Mouse (Mus musculus): ENCODE data around the gene Cyb5b. TPM values are rescaled to one million over a fixed set of nuclear protein-coding genes. Genes with fewer than 3 reads are reported as not detected.
"Not testable (repeated sequence)": the region's sequence is repeated elsewhere in the genome, so short reads cannot be mapped to it uniquely, and the experiment has no call there.

The Cyb5b gene
- 54.3 and 54.9 TPM in 2 replicates for polyA plus RNA-seq (2015; fragmentation: Nextera tagmentation; extraction: Ambion mirVana)

- no peaks in the 10 kb centered on the region for H3K27me3 ChIP-seq (ENCODE audit: control insufficient read depth, insufficient read depth, low read length)
- peak; percentile 96 for ATAC-seq (replicated peaks; ENCODE audit: extremely low read depth, insufficient read depth, low FRiP score)
- H3K36me3 ChIP-seq (ENCODE audit: control insufficient read depth, insufficient read depth), result peaks cover 21% of the 10 kb centered on the region
- no peaks in the 10 kb centered on the region for H3K9me3 ChIP-seq (replicated peaks; ENCODE audit: control insufficient read depth, low read length)
- H3K4me1 ChIP-seq (ENCODE audit: control insufficient read depth, insufficient read depth, low read length), result peaks cover 9% of the 10 kb centered on the region
- under 1% methylated on average over 65 of the region's 65 CpGs for WGBS
- peak within 1 kb of the TSS; percentile 95 for H3K27ac ChIP-seq (ENCODE audit: low read length)
- H3K4me2 ChIP-seq (ENCODE audit: low read depth, low read length), result peak within 1 kb of the TSS; percentile 64
- peak within 1 kb of the TSS; percentile 98 for H3K4me3 ChIP-seq (ENCODE audit: low read length)
- peak within 1 kb of the TSS; percentile 97 for H3K9ac ChIP-seq (ENCODE audit: low read length)
Observed at GRCm38 (mm10) chr8:107150404-107151157, at the start of gene Cyb5b. Gene Cyb5b (plus strand): TSS chr8:107150640.

- Histone ChIP-seq H3K36me3 (ENCODE audit: control insufficient read depth, insufficient read depth) (no peaks in the 10 kb centered on the region), H3K4me3 (ENCODE audit: low read length) (no peak overlapping the region), H3K4me1 (ENCODE audit: control insufficient read depth, insufficient read depth, low read length) (no peaks in the 10 kb centered on the region), H3K27me3 (ENCODE audit: control insufficient read depth, insufficient read depth, low read length) (no peaks in the 10 kb centered on the region), H3K9me3 (replicated peaks; ENCODE audit: control insufficient read depth, low read length) (no peaks in the 10 kb centered on the region), H3K27ac (ENCODE audit: low read length) (no peak overlapping the region), H3K9ac (ENCODE audit: low read length) (no peak overlapping the region), H3K4me2 (ENCODE audit: low read depth, low read length) (no peak overlapping the region)
- ATAC-seq (replicated peaks; ENCODE audit: extremely low read depth, insufficient read depth, low FRiP score), result no peak
- WGBS, result 9% methylated on average over 4 of the region's 4 CpGs
Observed at GRCm38 (mm10) chr8:107104547-107104946, 45.9 kb upstream of the Cyb5b start.

GRCm38 (mm10) chr8:107108089-107108488, 42.4 kb upstream of the Cyb5b start:
- 92% methylated on average over 5 of the region's 5 CpGs for WGBS
- not testable (repeated sequence) for ATAC-seq (replicated peaks; ENCODE audit: extremely low read depth, insufficient read depth, low FRiP score)

GRCm38 (mm10) chr8:107108978-107109720, 41.3 kb upstream of the Cyb5b start:
- WGBS, result 57% methylated on average over 23 of the region's 23 CpGs
- Histone ChIP-seq H3K9me3 (replicated peaks; ENCODE audit: control insufficient read depth, low read length) (no peaks in the 10 kb centered on the region), H3K36me3 (ENCODE audit: control insufficient read depth, insufficient read depth) (no peaks in the 10 kb centered on the region), H3K27ac (ENCODE audit: low read length) (no peak overlapping the region), H3K4me3 (ENCODE audit: low read length) (peak overlapping the region; percentile 25), H3K27me3 (ENCODE audit: control insufficient read depth, insufficient read depth, low read length) (no peaks in the 10 kb centered on the region), H3K9ac (ENCODE audit: low read length) (no peak overlapping the region), H3K4me1 (ENCODE audit: control insufficient read depth, insufficient read depth, low read length) (peaks cover 6% of the 10 kb centered on the region), H3K4me2 (ENCODE audit: low read depth, low read length) (peak overlapping the region; percentile 32; the same call in 1 of the 2 replicates)
- no peak; the same call in 1 of the 2 replicates for ATAC-seq (replicated peaks; ENCODE audit: extremely low read depth, insufficient read depth, low FRiP score)

More at GRCm38 (mm10) chr8:107108089-107108488, 42.4 kb upstream of the Cyb5b start:
- not testable (repeated sequence) for H3K4me2 ChIP-seq (ENCODE audit: low read depth, low read length); H3K4me1 ChIP-seq (ENCODE audit: control insufficient read depth, insufficient read depth, low read length); H3K27ac ChIP-seq (ENCODE audit: low read length); H3K9ac ChIP-seq (ENCODE audit: low read length); H3K27me3 ChIP-seq (ENCODE audit: control insufficient read depth, insufficient read depth, low read length); H3K36me3 ChIP-seq (ENCODE audit: control insufficient read depth, insufficient read depth); H3K4me3 ChIP-seq (ENCODE audit: low read length); H3K9me3 ChIP-seq (replicated peaks; ENCODE audit: control insufficient read depth, low read length)

DNA sequence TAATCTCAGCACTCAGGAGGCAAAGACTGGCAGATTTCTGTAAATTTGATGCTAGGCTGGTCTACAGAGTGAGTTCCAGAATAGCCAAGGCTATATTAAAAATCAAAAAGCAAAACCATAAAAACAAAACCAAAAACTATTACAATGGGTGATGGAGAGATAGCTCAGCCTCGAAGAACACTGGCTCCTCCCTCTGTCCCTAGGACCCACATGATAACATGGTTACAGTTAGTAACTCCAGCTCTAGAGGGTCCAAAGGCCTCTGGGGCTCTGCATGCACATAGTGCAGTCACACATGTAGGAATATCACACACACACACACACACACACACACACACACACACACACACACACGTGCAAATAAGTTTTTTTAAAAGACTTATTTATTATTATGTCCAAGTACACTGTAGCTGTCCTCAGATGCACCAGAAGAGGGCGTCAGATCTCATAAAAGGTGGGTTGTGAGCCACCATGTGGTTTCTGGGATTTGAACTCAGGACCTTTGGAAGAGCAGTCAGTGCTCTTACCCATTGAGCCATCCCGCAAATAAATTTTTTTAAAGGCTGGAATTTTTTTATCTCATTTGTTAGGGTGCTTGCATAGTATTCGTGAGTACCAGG, 40.5 kb upstream of the Cyb5b start:
- no peaks in the 10 kb centered on the region for H3K9me3 ChIP-seq (replicated peaks; ENCODE audit: control insufficient read depth, low read length)
- no peaks in the 10 kb centered on the region for H3K27me3 ChIP-seq (ENCODE audit: control insufficient read depth, insufficient read depth, low read length)
- peaks cover 11% of the 10 kb centered on the region for H3K4me1 ChIP-seq (ENCODE audit: control insufficient read depth, insufficient read depth, low read length)
- no peak overlapping the region for H3K4me3 ChIP-seq (ENCODE audit: low read length)
- no peak overlapping the region for H3K4me2 ChIP-seq (ENCODE audit: low read depth, low read length)
- no peak for ATAC-seq (replicated peaks; ENCODE audit: extremely low read depth, insufficient read depth, low FRiP score)
- no peak overlapping the region for H3K27ac ChIP-seq (ENCODE audit: low read length)
- H3K36me3 ChIP-seq (ENCODE audit: control insufficient read depth, insufficient read depth), result no peaks in the 10 kb centered on the region
- no peak overlapping the region for H3K9ac ChIP-seq (ENCODE audit: low read length)
- 77% methylated on average over 5 of the region's 5 CpGs for WGBS

- Histone ChIP-seq H3K9me3 (replicated peaks; ENCODE audit: control insufficient read depth, low read length) (no peaks in the 10 kb centered on the region), H3K9ac (ENCODE audit: low read length) (no peak overlapping the region), H3K4me1 (ENCODE audit: control insufficient read depth, insufficient read depth, low read length) (peaks cover 11% of the 10 kb centered on the region), H3K36me3 (ENCODE audit: control insufficient read depth, insufficient read depth) (no peaks in the 10 kb centered on the region), H3K4me3 (ENCODE audit: low read length) (no peak overlapping the region), H3K4me2 (ENCODE audit: low read depth, low read length) (no peak overlapping the region), H3K27me3 (ENCODE audit: control insufficient read depth, insufficient read depth, low read length) (no peaks in the 10 kb centered on the region), H3K27ac (ENCODE audit: low read length) (no peak overlapping the region)
- WGBS, result 70% methylated on average over 9 of the region's 9 CpGs
- ATAC-seq (replicated peaks; ENCODE audit: extremely low read depth, insufficient read depth, low FRiP score), result no peak
Observed at GRCm38 (mm10) chr8:107110629-107111330, 39.7 kb upstream of the Cyb5b start.

DNA sequence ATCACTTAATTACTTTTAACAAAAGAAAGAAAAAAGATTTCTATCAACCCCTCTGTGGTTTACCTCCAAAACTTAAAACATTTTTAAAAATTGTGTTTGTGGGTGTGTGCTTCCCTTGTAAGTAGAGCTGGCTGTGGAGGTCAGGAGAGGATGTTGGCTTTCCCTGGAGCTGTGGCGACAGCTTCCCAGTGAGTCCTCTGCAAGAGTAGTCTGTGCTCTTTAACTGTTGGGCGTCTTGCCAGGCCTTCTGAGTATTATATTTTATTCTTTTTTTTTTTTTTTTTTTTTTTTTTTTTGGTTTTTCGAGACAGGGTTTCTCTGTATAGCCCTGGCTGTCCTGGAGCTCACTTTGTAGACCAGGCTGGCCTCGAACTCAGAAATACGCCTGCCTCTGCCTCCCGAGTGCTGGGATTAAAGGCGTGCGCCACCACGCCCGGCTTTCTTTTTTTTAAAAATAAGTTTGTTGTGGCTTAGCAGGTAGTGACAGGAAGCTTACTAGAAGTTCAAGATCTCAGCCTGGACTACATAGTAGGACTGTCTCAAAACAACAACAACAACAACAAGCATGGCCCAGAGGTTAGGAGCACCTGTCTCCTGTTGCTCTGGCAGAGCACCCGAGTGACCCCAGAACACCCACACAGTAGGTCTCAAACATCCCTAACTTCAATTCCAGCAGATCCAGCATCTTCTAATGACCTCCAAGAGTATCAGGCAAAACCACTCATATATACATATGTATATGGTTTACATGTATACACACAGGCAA, 38.9 kb upstream of the Cyb5b start:
- H3K9me3 ChIP-seq (replicated peaks; ENCODE audit: control insufficient read depth, low read length), result no peaks in the 10 kb centered on the region
- H3K27me3 ChIP-seq (ENCODE audit: control insufficient read depth, insufficient read depth, low read length), result no peaks in the 10 kb centered on the region
- no peak overlapping the region for H3K27ac ChIP-seq (ENCODE audit: low read length)
- no peak overlapping the region for H3K9ac ChIP-seq (ENCODE audit: low read length)
- no peak for ATAC-seq (replicated peaks; ENCODE audit: extremely low read depth, insufficient read depth, low FRiP score)
- no peak overlapping the region for H3K4me2 ChIP-seq (ENCODE audit: low read depth, low read length)
- no peaks in the 10 kb centered on the region for H3K36me3 ChIP-seq (ENCODE audit: control insufficient read depth, insufficient read depth)
- no peak overlapping the region for H3K4me3 ChIP-seq (ENCODE audit: low read length)
- WGBS, result 71% methylated on average over 9 of the region's 11 CpGs
- H3K4me1 ChIP-seq (ENCODE audit: control insufficient read depth, insufficient read depth, low read length), result peaks cover 11% of the 10 kb centered on the region

DNA sequence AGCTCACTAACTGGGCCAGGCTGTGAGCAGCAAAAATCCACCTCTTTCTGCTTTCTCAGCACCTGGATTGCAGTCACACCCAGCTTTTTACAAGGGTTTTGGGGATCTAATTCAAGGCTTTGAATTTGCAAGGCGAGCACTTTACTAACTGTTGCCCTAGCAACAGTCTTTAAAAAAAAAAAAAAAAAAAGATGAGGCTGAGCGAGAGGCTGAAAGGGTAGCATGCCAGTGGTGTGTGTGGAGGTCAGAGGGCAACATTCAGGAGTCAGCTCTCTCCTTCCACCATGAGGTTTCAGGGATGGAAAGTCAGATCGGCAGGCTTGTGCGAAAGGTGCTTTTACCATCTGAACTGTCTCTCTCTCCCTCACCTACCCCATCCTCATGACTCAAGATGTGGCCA, 37.2 kb upstream of the Cyb5b start:
- no peak for ATAC-seq (replicated peaks; ENCODE audit: extremely low read depth, insufficient read depth, low FRiP score)
- no peaks in the 10 kb centered on the region for H3K27me3 ChIP-seq (ENCODE audit: control insufficient read depth, insufficient read depth, low read length)
- H3K4me1 ChIP-seq (ENCODE audit: control insufficient read depth, insufficient read depth, low read length), result peaks cover 11% of the 10 kb centered on the region
- 79% methylated on average over 4 of the region's 4 CpGs for WGBS
- H3K9me3 ChIP-seq (replicated peaks; ENCODE audit: control insufficient read depth, low read length), result no peaks in the 10 kb centered on the region
- H3K36me3 ChIP-seq (ENCODE audit: control insufficient read depth, insufficient read depth), result no peaks in the 10 kb centered on the region
- H3K9ac ChIP-seq (ENCODE audit: low read length), result no peak overlapping the region
- H3K27ac ChIP-seq (ENCODE audit: low read length), result no peak overlapping the region
- H3K4me3 ChIP-seq (ENCODE audit: low read length), result no peak overlapping the region
- H3K4me2 ChIP-seq (ENCODE audit: low read depth, low read length), result no peak overlapping the region

Data from heart, embryonic 16.5 days (tissue).